Mouse (Mus musculus) c-Kit-positive CD71-negative TER-119-negative erythroid progenitor cells, embryonic 14.5 days (primary cell): Measurements from ENCODE around the gene Tacr1.
A peak's percentile ranks its signal among the peaks of the same experiment; 100 is the strongest.

Experiments used
- DNase-seq: peaks from one replicate; pipeline ENCODE4 v3.0.0-alpha.2; 2013; ENCODE audit warnings: low read depth

Tacr1 gene

GRCm38 (mm10) chr6:82525107-82525867 lies 123.2 kb downstream of the Tacr1 start:
- DNase-seq = no peak

GRCm38 (mm10) chr6:82528631-82529030 lies 126.5 kb downstream of the Tacr1 start:
- no peak for DNase-seq

- DNase-seq = no peak
Measured at GRCm38 (mm10) chr6:82536641-82537040, 134.5 kb downstream of the Tacr1 start.

- DNase-seq = no peak
Measured at GRCm38 (mm10) chr6:82549270-82549669, 147.1 kb downstream of the Tacr1 start.

- DNase-seq = peak; percentile 19
Measured at GRCm38 (mm10) chr6:82575445-82575844, 173.3 kb downstream of the Tacr1 start.

GRCm38 (mm10) chr6:82585396-82585795 lies 183.3 kb downstream of the Tacr1 start:
- no peak for DNase-seq

GRCm38 (mm10) chr6:82589387-82589786 lies 187.3 kb downstream of the Tacr1 start:
- no peak for DNase-seq

GRCm38 (mm10) chr6:82595461-82596090 lies 193.4 kb downstream of the Tacr1 start:
- no peak for DNase-seq

- no peak for DNase-seq
Measured at GRCm38 (mm10) chr6:82603228-82603627, 201.1 kb downstream of the Tacr1 start.

GRCm38 (mm10) chr6:82603665-82604064 lies 201.5 kb downstream of the Tacr1 start:
- peak; percentile 30 for DNase-seq

GRCm38 (mm10) chr6:82604791-82605190 lies 202.7 kb downstream of the Tacr1 start:
- no peak for DNase-seq

GRCm38 (mm10) chr6:82608756-82609155 lies 206.6 kb downstream of the Tacr1 start:
- DNase-seq = no peak

GRCm38 (mm10) chr6:82609339-82609926 lies 207.3 kb downstream of the Tacr1 start:
- DNase-seq = no peak
